Mouse (Mus musculus) central nervous system, embryonic 18 days (tissue): ENCODE data around the gene Lin9. TPM values are rescaled to one million over a fixed set of nuclear protein-coding genes. Genes with fewer than 3 reads are reported as not detected.

Experiments
- polyA plus RNA-seq: library from polyadenylated mRNA; depleted of rRNA; stranded (reverse); fragments of >200 nt; gene quantifications from 2 replicates; pipeline ENCODE4 v1.2.3, GENCODE M21; 2012; rRNA removed

Lin9 gene
- 6.7 and 7.7 TPM in 2 replicates for polyA plus RNA-seq

DNA sequence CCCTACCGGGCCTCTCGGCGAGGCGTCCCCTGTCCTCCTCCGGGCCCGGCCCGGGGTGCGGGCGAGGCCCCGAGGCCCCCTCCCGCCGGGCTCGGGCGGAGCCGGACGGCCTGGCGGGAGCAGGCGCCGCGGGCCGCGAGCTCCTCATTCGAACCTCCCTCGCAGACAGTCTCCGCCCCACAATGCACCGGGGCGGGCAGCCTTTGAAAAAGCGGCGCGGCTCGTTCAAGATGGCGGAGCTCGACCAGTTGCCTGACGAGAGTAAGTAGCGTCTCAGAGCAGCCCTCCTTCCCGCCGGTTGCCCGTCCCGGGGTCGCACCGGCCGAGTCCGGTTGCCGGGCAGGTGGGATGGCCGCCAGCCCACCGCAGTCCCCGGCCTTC, at the start of gene Lin9:
Lin9 (plus strand) TSS at position 14 of the 381 bp plus-strand sequence.

DNA sequence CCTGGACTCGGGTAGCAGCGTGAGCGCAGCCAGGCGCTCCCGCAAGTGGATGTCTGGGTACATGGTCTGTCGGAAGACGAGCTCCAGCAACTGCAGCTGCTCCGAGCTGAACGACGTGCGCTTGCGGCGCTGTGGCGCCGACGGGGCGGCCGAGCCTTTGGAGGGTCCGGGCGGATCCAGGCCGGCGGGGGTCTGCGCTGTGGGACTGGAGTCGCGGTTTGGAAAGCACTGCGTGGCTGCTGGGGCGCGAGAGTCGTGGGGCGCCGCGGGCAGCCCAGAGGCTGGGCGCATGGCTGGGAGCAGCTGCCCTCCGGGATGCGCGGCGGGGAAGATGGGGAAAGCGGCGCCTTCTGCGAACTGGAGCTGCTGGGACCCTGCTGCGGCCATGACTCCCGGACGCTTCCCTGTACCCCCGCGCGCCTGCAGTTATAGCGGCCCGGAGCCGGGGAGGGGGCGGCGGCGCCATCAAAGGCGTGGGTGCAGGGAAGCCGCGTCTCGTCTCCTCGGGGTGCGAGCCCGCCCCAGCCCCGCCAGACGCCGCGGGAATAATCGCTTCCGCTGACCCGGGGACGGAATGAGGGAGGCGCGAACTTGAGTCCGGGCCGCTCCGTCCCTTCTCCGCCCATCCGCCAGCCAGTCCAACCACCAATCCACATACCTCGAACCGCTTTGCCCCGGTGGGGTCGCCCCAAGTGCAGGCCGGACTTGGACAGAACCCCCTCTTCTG, 55.8 kb downstream of the Lin9 start, which contains the start of gene Mixl1:
Mixl1 (minus strand) TSS at position 409 of the 727 bp plus-strand sequence.

DNA sequence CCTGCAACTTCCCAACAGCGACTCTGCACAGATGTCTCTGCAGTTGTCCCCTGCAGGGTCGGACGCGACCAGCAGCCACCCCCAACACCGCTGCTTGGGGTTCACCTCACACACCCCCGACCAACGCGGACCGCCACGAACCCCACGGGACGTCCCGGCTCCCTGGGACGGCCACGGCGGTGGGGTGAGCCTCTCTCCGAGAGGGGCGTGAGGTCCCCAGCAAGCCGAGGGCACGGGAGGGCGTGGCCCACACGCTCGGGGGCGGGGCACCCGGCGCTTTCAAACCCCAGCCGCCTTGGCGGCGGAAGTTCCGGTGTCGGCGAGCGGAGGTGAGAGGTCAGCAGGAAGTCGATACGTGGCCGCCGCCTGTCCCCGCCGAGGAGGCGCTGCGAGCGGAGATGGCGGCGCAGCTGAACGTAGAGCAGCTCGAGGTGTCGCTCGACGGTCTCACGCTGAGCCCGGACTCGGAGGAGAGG, 84.8 kb downstream of the Lin9 start, which contains the start of gene Acbd3:
Acbd3 (plus strand) TSS at position 340 of the 476 bp plus-strand sequence.

Other genes starting within 250 kb of the Lin9 start
- 32.5 and 34.1 TPM in 2 replicates for gene Stum, start 157.6 kb upstream of the Lin9 start, polyA plus RNA-seq
- gene Parp1, start 72.2 kb upstream of the Lin9 start, polyA plus RNA-seq, result 88.7 and 89.3 TPM in 2 replicates
- 0.03 and 0.08 TPM in 2 replicates for gene Mixl1, start 55.9 kb downstream of the Lin9 start, polyA plus RNA-seq
- 31.8 and 33.7 TPM in 2 replicates for gene Acbd3, start 84.9 kb downstream of the Lin9 start, polyA plus RNA-seq
- gene H3f3a, start 172.8 kb downstream of the Lin9 start, polyA plus RNA-seq, result 1,777 and 1,816 TPM in 2 replicates
- 20.6 and 22.9 TPM in 2 replicates for gene Sde2, start 210.0 kb downstream of the Lin9 start, polyA plus RNA-seq